Mouse (Mus musculus): ENCODE results near the gene Il1rap.

The Il1rap gene

DNA sequence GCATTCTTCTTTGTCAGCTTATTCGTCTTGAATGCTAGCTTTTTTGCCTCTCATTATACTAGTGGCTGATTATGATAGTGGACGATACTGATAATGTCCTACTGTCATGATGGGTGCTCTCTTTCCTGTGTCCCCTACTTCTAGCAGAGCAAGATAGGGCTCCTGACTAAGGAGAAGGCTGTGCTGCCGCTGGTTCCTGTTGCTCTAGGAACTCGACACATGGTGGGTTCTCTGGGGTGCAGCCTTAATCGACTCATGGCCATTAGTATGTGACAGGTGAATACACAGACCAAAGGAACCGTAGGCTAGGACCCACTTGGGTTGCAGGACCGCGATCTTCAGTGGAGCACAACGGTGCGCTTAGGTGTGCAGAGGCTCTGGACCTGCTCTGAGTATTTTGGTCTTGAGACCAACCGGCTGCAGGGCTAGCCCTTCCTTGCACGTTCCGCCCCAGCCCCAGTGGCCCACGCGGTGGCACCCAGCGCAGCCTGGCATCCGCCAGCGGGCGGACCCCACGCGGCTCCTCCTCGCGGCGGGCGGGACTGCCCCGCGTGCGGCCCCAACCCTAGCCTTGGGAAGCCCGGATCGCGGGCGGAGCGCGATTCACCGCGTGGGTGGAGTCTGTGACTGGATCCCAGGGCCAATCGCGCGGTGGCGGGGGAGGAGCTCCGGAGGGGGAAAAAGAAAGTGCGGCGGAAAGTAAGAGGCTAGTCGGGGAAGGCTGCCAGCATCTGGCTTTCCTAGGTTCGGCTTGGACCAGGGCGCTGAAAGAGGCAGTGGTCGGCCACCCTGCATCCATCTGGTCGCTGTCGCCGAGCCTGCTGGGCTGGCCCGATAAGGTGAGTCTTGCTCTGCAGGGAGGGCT is at the start of gene Il1rap:
Gene Il1rap (plus strand): TSS at position 657 of the 865 bp plus-strand sequence.
- DNase-seq = peak; percentile 92 to 95

DNA sequence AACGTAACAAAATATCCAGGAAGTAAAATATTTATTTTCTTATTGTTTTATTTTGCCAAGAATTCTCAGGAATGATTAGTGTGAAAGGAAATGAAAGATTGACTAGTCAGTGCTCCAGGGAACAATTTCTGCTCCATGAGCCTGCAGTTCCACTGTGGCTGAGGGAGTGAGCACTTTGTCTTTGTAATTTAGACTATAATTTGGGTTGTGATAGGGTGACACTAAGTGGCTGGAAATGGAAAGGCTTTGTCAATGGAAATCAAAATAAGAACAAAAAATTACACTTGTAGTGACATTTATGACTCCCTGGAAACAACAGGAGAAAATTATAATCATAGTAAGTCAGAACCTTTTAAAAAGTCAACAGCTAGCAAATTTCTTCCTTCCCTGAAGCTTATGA is 49.2 kb upstream of the Il1rap start:
- no peak for DNase-seq

DNA sequence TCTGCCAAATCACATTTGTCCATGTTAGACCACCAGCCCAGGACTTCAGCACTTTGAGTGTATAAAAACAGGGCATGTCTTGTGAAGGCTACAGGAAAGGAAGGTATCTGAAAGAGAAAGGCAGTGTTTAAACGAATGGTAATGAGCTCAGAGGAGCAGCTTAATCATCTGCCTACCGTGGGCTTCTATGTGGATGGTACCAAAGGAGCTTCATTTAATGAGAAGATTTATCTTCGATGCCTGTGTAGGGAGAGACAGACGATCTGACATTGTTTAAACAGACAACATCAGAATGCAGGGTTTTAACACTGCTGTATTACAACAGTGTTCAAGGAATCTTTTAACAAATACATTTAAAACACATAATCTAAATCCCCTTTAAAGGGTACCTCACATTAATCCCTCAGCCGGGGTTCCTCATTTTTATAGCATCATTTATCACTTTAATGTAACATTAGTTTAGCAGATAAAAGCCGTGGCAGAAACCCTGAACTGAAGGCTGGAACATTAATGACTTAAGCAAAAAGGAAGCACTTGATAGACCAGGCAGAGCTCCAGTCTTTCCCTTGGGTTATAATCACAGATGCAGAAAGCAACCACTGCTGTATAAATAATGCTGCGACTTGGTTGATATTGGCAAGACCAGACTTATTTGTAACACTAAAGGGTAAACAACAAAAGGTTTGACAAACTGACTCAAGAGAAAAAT is 35.2 kb upstream of the Il1rap start:
- no peak for DNase-seq

DNA sequence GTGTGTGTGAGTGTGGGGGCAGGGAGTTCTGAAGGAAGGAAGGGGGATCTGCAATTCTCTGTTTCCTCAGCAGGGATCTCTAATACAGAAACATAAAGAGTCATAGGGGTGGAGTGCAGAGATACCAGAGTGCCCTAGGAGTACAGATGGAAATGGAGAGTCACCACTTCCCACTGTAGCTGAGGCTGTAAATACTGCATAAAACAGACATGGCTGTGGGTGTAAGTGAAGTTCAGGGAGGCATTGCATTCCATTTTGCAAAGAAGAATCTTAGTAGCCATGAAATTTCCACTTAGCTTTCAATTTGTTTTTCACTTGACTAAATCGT is 34.7 kb upstream of the Il1rap start:
- DNase-seq = no peak

DNA sequence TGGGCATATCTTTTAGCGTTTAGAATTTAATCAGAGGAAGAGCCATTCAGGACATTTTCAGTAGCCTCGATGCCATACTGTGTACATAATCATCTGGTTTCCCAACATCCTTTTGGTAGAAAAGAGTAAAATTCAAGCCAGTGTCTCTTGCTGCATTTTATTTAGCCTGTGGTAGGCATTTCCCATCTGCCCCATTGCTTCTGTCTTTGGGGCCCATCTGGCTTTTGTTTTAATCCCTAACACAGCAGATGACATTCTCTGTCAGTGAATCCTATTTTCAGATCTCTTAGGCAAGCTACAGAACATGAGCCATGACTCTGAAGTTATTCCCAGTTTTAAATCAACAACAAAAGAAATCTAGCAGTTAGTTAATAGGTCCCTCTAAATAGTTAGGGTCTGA is 32.3 kb upstream of the Il1rap start:
- no peak for DNase-seq

DNA sequence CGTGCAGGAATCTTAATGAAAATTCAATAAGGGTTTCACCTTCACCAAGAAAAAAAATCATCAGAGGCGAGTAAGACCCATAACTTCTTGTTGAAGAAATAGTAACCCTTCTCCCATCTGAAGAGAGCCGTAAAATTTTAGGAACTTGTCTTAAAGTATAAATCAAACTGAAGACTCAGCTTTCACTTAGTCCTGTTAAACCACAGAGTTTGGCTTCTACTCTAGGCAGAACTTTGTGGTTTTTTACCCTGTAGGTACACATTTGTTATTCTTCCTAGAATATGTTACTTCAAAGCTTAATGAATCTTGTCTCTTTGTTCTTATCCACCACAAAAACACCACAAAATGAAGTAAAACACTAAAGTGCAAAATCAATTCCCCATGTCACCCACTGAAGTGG is 29.3 kb upstream of the Il1rap start:
- DNase-seq = no peak

DNA sequence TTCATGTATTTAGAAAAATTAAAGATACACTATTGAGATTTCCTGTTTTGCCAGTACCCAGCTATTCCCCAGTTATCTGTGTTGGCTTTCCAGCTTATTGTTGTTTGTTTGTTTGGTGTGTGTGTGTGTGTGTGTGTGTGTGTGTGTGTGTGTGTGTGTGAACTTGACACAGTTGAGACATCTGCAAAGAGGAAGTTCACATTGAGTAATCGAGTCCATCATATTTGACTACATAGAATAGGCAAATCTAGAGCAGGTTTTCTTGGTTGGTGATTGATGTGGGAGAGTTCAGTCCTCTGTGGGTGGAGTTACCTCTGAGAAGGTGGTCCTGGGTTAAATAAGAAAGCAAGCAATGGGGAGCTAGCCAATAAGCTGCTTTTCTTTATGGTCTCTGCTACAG is 22.7 kb upstream of the Il1rap start:
- DNase-seq = no peak

DNA sequence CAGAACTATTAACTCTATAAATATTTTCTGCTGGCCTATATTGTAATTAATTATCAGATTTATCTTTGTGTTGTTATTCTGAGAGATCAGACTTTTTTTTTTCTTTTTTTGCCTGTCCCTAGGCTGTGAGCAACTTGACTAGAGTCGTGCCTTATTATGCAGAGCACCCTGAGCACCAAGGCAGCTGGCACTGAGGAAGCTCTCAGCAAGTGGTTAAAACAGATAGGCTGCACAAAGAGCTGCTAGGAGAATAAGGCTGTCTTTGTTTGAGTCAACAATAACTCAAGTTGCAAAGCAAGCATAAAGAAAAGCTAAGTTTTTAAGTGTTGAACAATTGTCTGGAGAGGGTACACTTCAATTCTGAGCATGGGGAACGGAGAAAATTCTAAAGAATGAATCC is 19.8 kb upstream of the Il1rap start:
- no peak for DNase-seq

DNA sequence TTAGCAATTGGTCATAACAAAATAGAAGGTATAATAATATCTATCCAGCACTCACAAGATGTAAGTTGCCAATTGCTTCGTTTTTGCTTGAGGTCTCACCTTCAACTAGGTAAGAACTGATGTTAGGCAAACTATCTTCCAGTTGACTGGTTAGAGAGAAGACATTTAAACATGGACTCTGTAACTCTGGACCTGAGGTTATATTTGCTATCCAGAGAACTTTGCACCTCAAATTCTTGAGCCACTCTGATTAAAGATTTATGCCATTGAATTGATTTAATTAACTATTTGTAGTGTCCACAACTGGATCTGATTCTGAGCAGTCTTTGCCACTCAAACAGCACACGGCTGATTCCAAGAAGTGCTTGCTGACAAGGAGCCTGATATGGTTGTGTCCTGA is 18.7 kb upstream of the Il1rap start:
- DNase-seq = no peak

DNA sequence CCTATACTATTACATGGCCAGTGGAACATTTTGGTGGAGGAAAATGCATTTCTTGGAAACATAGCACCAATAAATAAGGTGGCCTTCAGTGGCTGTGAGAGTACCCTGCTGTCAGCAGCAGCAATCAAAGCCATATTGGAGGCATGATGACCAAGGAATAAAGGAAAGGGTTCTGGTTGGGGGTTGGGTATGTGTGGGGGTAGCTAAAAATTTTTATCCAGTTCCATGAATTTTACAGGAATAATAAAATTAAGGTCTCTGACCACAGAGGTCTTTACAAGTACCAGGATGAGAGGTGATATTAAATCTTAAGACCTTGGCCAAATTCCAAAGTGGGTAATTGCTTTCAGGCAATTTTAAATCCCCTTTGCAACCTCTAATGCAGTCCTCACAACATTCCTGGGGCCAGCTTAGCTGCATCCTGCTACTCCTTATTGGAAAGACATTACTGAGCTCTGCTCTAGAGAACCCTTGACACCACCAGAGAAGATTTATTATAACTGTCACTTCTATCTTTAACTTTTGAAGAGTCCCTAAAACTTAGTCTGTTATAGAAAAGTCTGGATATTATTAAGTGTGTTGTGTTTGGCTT is 12.0 kb upstream of the Il1rap start:
- DNase-seq = no peak

DNA sequence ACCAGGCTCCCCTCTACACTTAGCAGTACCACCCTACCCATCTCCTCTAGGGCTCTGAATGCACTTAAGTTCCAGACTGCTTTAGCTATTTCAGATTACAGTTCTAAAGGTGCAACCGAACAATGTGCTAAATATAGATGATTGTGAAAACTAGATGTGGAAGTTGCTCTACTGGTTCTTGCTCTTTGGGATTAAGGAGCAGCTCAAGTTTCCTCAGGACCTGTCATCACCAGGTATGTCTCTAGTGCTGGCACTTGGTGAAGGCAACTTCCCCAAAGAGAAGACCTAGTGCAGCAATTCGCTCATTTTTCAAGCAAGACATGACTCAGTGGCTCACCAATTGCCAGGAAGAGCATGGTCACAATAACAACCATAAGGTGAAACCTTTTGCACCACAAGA is 9.7 kb upstream of the Il1rap start:
- no peak for DNase-seq

DNA sequence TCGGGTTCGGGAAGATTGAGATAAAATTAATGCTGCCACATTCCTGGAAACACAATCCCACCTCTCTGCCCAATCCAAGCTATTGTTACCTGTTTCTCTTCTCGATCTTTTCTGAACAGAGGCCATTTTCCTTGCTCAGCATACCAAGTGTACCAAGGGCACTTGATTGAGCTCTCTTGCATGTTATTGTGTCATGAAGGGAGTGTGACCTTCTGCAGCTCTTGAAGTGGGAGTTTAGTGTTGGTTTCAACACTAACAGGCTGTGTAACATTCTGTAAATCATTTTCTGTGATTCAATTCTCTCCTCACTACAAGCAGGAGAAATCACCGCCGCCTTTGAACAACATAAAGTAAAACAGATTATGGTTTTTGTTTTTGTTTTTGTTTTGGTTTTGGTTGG is 7.3 kb upstream of the Il1rap start:
- DNase-seq = no peak

DNA sequence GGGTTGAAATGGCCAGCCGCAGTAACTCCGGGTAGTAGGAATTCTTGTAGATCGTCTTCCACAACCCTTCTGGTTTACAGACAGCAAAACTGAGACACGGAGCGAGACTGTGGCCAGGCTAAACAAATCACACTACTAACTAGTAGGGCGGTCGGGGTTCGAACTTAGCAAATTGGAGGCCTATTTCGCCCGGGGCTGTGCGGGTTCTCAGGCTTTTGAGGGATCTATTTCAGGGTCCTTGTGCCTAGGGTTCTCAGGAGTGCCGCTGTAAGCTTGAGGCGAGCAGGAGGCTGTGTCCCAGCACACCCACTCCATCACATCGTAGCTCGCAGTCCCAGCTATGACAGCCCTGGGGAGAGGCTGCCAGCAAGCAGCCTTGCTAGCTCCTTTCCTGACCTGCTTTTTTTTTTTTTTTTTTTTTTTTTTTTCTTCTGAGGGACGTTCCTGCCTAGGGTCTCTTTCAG is 441 bp downstream of the Il1rap start:
- no peak for DNase-seq

DNA sequence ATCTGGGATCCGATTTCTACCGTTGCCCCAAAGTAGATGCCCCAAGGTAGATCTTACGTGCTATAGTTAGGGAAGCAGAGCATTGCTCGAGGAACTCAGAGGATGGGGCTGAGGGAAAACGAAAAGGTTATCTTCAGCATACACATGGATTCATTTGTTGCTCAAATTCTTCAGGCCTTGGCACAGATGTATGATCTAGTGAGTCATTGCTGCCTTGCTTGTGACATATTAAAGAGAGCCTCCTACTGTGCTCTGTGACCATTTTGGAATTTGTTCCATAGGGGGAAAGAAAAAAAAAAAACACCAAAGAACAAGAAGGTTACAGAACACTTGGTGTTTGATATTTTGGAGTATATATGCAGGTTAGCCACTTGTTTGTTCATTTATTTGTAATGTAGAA is 4.3 kb downstream of the Il1rap start:
- DNase-seq = no peak

DNA sequence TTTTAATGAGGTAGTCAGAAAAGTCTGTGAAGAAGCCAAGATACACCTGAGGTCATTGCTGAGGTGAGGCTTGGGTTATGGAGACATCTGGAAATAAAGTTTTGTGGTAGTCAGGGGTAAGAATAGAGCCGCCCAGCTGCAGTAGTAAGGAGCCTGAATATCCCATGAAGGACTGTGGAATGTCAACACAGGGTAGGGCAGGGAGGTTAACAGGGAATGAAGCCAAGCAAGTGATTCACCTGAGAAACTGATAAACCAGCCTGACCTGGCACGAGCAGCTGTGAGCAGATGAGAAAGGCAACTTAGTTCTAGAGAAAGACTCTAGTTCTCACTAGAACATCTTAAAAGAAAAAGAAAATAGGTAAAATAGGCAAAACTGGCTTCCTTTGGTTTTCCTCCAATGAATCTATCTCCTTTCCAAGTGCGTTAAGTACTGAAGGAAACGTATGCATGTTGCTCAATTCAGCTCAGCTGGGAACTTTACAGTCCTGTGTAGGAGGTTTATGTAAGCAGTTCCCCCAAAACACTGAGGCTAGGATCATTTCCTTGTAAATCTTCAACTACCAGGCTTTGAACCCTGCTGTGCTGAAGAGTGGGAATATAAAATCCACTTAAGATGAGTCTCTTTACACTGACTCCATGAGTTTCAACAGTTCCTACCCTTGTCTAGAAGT is 9.5 kb downstream of the Il1rap start:
- no peak for DNase-seq

DNA sequence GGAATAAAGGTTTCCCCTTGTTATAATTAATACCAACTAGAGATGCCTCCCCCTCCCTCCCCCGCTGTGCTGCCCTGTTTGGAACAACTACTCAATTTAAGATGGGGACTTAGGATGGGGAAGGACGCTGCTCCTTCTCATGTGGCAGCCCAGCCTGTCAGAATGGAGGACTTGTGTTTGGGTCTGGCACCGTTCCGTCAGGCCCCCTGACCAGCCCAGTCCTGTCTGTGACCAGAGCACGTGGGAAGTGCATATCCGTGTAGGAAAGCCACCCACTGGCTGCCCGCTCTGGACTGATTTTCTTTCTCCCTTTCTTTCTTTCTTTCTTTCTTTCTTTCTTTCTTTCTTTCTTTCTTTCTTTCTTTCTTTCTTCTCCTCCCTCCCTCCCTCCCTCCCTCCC is 14.9 kb downstream of the Il1rap start:
- DNase-seq = no peak

DNA sequence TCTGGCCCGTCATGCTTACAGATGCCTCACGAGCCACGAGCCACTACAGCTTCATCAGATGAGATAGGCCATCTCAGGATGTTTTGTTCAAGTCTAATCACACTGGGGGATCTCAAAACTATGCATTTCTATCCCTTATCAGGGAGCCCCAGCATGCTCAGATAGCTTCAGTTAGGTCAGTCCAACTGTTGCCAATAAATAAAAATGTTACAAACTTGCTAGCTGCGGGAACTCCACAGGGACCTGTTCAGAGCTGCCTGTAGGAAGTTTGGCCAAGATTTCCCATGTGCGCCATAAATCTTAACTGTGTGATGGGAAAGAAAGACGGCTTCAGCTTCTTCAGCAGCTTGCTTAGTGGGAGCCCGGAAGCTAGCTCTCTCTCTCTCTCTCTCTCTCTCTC is 15.8 kb downstream of the Il1rap start:
- DNase-seq = peak; percentile 17 to 45

DNA sequence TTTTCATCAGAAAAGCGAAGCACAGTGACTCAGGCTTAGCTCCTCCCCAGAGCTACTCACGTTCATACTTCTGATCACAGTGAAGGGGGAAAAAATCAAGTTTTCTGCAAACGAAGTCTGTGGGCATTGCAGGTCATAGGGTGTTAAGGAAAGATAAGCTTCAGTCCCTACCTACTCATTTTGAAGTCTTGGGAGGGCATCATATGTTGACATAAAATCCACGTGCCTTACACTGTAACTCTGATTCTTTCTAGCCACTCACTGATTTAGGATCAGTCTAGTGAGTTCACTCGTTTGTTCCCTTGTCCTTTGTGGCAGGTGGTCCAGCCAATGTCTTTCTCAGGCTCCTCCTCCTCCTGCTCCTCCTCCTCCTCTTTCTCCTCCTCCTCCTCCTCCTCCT is 17.1 kb downstream of the Il1rap start:
- DNase-seq = no peak

DNA sequence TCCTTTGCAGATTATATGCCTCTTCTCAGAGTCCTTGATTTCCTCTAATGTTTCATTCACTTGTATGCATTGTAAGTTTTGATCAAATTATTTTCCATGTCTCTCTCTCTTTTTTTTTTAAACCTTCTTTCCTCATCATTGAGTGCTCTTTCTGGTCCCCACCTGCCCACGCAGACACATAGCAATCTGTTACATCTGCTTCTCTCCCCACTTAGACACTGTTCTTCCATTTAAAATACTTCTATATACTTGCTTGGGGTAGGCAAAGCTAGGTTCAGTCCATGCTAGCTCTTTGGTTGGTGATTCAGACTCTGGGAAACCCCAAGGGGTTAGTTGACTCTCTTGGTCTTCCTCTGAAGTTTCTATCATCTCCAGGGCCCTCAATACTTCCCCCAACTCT is 20.0 kb downstream of the Il1rap start:
- DNase-seq = no peak

DNA sequence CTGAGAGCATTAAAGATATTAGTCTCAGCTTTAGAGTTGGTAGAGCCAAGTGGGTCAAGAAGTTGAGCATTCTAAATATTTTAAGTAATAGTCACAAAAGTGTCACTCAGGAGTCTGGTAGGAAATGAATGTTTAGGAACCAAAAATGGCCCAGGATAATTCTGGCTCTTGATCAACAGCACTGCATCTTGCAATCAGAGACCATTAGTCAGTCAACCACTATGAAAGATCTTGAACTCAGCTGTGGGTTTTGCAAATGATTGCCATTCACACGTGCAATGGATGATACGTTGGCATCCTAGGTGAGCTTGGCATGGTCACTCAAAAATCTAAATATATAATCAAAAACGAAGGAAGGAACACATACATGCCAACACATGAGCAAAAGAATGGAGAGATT is 23.1 kb downstream of the Il1rap start:
- no peak for DNase-seq

DNA sequence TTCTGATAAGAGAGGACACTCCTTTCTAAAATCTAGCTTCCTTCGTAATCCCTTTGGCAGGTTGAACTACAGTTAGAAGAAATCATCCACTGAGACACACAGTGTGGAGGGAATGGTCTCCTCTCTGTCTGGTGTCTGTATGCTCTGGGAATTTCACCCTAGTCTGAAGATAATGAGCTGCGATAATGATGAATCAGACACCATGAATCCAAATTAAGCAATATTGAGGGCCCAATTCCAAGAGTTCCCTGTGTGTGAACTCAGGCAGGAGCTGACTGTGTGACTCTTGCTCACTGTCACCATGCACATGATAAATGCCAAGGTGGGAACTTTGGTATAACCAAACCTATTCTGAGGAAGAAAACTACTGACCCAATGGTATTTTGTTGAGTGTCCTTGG is 26.5 kb downstream of the Il1rap start:
- no peak for DNase-seq

DNA sequence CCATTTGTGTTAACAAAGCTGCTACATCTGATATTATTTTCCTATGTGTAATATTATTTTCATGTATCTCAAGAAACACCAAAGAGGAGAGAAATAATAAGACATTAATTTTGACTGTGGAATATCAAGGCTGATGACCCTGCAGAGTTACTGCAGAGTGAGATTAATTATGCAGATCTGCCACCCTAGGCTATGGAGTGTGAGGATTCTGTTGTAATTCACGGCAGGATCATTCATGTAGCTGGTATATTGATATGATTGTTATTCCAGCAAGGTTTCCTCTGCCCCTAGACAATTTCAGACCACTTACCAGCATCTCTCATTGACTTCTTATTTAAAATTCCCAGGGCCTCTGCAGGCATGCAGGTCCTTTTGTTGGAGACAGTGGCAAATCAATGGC is 29.0 kb downstream of the Il1rap start:
- DNase-seq = no peak

DNA sequence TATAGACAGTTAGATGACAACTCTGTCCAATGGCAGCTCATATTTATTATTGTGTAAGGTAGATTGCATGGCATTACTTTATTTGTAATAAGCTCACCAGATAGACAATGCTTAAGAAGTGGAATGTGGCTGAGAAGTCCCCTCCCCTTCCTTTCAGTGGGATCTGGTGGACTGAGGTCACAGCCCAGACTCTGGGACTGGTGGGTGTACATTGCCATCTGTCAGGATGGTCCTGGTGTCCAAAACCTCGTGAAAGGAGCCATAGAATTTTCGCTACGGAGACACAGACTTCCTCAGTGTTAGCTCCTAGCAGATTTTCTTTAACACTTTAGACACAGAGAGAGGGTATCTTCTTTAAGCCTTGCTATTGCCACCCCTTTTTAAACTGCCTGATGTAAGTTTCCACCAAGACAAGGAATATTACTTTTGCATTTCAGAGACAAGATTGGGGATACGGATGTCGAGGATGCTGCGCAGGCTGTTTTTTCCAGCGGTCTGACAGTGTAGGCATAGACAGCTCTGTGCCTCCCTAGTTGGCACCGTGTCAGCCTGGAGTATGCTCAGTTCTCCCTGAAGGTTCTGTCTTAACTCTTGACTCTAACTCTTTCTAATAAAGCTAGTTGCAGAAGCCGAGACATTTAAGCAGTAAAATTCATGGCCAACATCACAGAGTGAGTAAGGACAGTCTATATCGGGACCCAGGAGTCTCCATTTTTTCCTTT is 31.2 kb downstream of the Il1rap start:
- no peak for DNase-seq
